Mouse (Mus musculus) liver, postnatal 0 days (tissue): ENCODE results near the gene Meiob. TPM values are rescaled to one million over a fixed set of nuclear protein-coding genes. Genes with fewer than 3 reads are reported as not detected.

Experiments
- ATAC-seq: fragments of 200-750 bp; cut with Nextera tagmentation; 2 replicates; pipeline ENCODE4 v1.8.0; 2017; ENCODE audit warnings: mild to moderate bottlenecking, moderate library complexity
- DNase-seq: peaks from one replicate; pipeline ENCODE4 v3.0.0-alpha.2; 2016
- H3K27ac ChIP-seq: fragments of 300-500 bp; sonication (generic); 2 replicates; pipeline ENCODE4 v1.5.1; 2014; ENCODE audit warnings: antibody characterized with exemption, moderate library complexity, mild to moderate bottlenecking, low read depth
- H3K27me3 ChIP-seq: fragments of 300-500 bp; sonication (generic); 2 replicates; pipeline ENCODE4 v1.6.1; 2014; ENCODE audit warnings: low read length, control low read depth, mixed read lengths; ENCODE audit not compliant: insufficient read depth
- H3K36me3 ChIP-seq: fragments of 300-500 bp; sonication (generic); replicated peaks from 2 replicates; pipeline ENCODE4 v1.6.1; 2014; ENCODE audit warnings: mild to moderate bottlenecking, control low read depth, low read length, moderate library complexity, mixed read lengths; ENCODE audit not compliant: insufficient read depth
- H3K4me1 ChIP-seq: fragments of 300-500 bp; sonication (generic); 2 replicates; pipeline ENCODE4 v1.6.1; 2014; ENCODE audit warnings: antibody characterized with exemption, mild to moderate bottlenecking, control low read depth; ENCODE audit not compliant: insufficient read depth
- H3K4me2 ChIP-seq: fragments of 300-500 bp; sonication (generic); 2 replicates; pipeline ENCODE4 v1.6.1; 2014; ENCODE audit warnings: low read depth, mild to moderate bottlenecking, low read length, moderate library complexity, mixed read lengths
- H3K4me3 ChIP-seq: fragments of 300-500 bp; sonication (generic); 2 replicates; pipeline ENCODE4 v1.5.1; 2014; ENCODE audit warnings: low read depth, low read length
- H3K9ac ChIP-seq: fragments of 300-500 bp; sonication (generic); replicated peaks from 2 replicates; pipeline ENCODE4 v1.6.1; 2014; ENCODE audit warnings: mild to moderate bottlenecking, moderate library complexity
- H3K9me3 ChIP-seq: fragments of 300-500 bp; sonication (generic); 2 replicates; pipeline ENCODE4 v1.6.1; 2016; ENCODE audit warnings: mild to moderate bottlenecking, control low read depth, low read length, mixed read lengths
- CTCF ChIP-seq: sonication (generic); IDR thresholded peaks from 2 replicates; pipeline ENCODE4 v1.5.1; 2016; ENCODE audit warnings: antibody characterized with exemption, low read depth
- EP300 ChIP-seq: IDR thresholded peaks from 2 replicates; pipeline ENCODE4 v1.6.1; 2016; ENCODE audit warnings: antibody characterized with exemption, low read depth, mild to moderate bottlenecking
- WGBS: fragments of 180-500 bp; shearing (Covaris S2); extraction: QIAGEN DNeasy Blood & Tissue Kit; methylation state at CpG from one replicate; pipeline ENCODE4 v1.1.7; 2014; ENCODE audit not compliant: insufficient replicate concordance; 5-methylcytosine and 5-hydroxymethylcytosine counted together
- polyA plus RNA-seq: library from polyadenylated mRNA; unstranded; fragments of >200 nt; fragmentation: Nextera tagmentation; extraction: Ambion mirVana; gene quantifications from 2 replicates; pipeline ENCODE4 v1.2.1, GENCODE M21; 2015

Gene Meiob
- polyA plus RNA-seq, 1 experiment from 2014 or later = 0.97 TPM

DNA sequence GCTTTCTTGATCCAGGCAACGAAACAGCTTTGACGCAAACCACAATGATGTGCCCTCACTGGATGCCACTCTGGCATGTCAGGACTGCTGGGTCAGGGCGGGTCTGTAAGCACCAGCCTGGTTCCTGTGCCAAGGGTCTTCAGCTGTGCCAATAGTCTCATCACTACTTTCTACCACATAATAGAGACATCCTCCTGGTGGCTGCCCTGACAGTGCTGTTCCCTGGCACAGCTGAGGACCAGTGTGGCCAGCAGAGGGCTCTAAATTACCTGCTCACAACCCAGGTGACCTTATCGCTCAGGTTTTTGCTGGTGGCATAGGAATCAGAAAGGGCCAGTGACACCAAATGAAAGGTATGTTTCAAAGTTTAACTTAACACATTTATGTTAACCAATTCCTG lies 37.0 kb downstream of the Meiob start:
- TF ChIP-seq EP300 (no peak), CTCF (peak; percentile 83)
- H3K36me3 ChIP-seq = no peaks in the 10 kb centered on the region
- H3K9ac ChIP-seq = no peak overlapping the region
- H3K27ac ChIP-seq = no peak overlapping the region
- no peak overlapping the region for H3K4me2 ChIP-seq
- no peaks in the 10 kb centered on the region for H3K9me3 ChIP-seq
- peak; percentile 80 for ATAC-seq
- H3K4me3 ChIP-seq = no peak overlapping the region
- DNase-seq = peak; percentile 64
- no peaks in the 10 kb centered on the region for H3K27me3 ChIP-seq
- H3K4me1 ChIP-seq = 0 out of 2 replicates have a peak, but pooled peaks cover 2% of the 10 kb centered on the region
- WGBS = 58% methylated on average over 4 of the region's 4 CpGs

DNA sequence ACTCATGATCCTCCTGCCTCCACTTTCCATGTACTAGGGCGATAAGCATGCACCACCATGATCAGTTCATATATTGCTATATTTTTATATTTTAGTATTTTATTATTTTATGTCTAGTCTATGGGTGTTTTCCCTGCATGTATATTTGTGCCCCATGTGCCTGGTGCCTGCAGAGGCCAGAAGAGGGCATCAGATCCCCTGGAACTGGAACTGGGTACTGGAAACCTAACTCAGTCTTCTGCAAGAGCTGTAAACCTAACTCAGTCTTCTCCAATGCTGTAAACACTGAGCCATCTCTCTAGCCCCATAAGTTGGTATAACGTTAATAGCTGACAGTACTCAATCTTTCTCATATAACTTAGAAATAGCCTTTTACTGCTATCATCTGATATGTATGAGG lies 38.5 kb downstream of the Meiob start:
- 59% methylated on average over 2 of the region's 2 CpGs for whole genome bisulfite sequencing
- Histone ChIP-seq H3K27me3 (no peaks in the 10 kb centered on the region), H3K9me3 (no peaks in the 10 kb centered on the region), H3K4me3 (no peak overlapping the region), H3K36me3 (no peaks in the 10 kb centered on the region), H3K27ac (no peak overlapping the region), H3K9ac (no peak overlapping the region), H3K4me2 (no peak overlapping the region), H3K4me1 (0 out of 2 replicates have a peak, but pooled peaks cover 5% of the 10 kb centered on the region)
- DNase-seq = no peak
- no peak for ATAC-seq
- TF ChIP-seq EP300 (no peak), CTCF (peak; percentile 70)

DNA sequence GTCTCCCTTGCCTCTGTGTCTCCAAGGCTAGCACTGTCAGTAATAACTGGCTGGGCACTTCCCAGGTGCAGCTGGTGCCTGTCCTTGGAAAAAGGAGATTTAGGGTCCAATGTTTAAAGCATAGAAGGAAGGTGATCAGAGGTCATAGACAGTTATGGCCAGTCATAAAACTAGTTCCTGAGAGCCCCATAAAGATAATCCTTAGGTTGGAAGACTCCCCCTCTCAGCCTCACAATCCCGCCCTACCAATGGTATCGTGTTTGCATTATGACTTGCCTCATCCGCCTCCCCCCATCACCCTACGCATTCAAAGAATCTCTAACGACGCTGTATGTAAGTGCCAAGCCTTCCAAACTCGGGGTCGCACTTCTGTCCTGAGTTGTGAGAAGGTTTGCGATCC lies 40.4 kb downstream of the Meiob start:
- Histone ChIP-seq H3K9me3 (no peaks in the 10 kb centered on the region), H3K4me1 (peaks cover 9% of the 10 kb centered on the region; the same call in 1 of the 2 replicates), H3K36me3 (no peaks in the 10 kb centered on the region), H3K9ac (no peak overlapping the region), H3K27me3 (no peaks in the 10 kb centered on the region), H3K27ac (no peak overlapping the region), H3K4me3 (no peak overlapping the region), H3K4me2 (no peak overlapping the region)
- ATAC-seq (no peak), DNase-seq (no peak)
- TF ChIP-seq CTCF (no peak), EP300 (no peak)
- WGBS = 61% methylated on average over 9 of the region's 9 CpGs

DNA sequence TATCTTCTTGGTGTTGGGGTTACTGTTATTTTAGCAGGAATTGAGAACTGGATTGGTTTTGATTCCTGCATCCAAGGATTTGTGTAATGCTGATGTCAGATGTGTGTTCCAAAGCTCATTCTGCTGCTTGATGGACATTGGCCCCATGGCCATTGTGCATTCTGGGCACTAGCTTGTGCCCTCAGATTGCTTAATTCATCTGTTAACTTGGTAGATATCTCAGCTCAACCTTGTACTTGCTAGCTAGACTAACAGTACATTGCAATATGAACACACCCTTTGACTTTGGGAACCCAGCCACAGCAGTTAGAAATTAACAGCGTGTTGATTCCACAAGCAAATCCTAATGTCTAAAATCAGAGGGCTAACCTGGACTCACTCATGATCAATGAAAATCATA lies 43.3 kb downstream of the Meiob start:
- H3K27me3 ChIP-seq = no peaks in the 10 kb centered on the region
- peak; percentile 10 for ATAC-seq
- H3K4me3 ChIP-seq = peak overlapping the region; percentile 95
- no peak overlapping the region for H3K9ac ChIP-seq
- peak overlapping the region; percentile 68 for H3K27ac ChIP-seq
- peaks cover under 1% of the 10 kb centered on the region; the same call in 1 of the 2 replicates for H3K36me3 ChIP-seq
- peak overlapping the region; percentile 84 for H3K4me2 ChIP-seq
- no peak for TF ChIP-seq CTCF
- TF ChIP-seq EP300 = peak; percentile 82
- 76% methylated on average over 1 of the region's 1 CpGs for WGBS
- no peaks in the 10 kb centered on the region for H3K9me3 ChIP-seq
- peaks cover 22% of the 10 kb centered on the region for H3K4me1 ChIP-seq
- DNase-seq = peak; percentile 48

DNA sequence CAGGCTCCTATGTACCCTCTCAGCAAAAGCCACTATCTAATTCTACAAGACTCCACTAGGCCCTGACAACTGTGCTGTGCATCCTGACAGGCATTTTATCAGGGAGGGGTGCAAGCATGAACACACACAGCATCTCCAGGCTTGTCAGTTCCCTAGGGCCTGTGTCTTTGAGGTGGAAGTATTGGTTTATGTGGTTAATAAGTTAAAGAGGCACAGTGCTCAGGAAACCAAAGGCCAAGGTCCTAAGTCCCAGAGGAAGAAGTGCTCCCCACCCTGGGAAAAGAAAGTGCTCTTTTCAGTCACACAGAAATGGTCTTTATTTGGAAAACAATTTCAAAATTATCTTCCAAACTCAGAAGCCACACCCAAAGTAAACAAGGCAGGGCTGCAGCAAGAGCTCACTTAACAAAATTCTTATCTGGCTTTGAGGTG lies 44.5 kb downstream of the Meiob start:
- H3K27me3 ChIP-seq = no peaks in the 10 kb centered on the region
- TF ChIP-seq EP300 = peak; percentile 68; the same call in 1 of the 2 replicates
- peak; percentile 14; the same call in 1 of the 2 replicates for TF ChIP-seq CTCF
- DNase-seq = peak; percentile 39
- H3K4me1 ChIP-seq = peaks cover 22% of the 10 kb centered on the region
- peak overlapping the region; percentile 95 for H3K4me3 ChIP-seq
- H3K9me3 ChIP-seq = no peaks in the 10 kb centered on the region
- H3K36me3 ChIP-seq = peaks cover 11% of the 10 kb centered on the region
- peak overlapping the region; percentile 89 for H3K9ac ChIP-seq
- H3K4me2 ChIP-seq = peak overlapping the region; percentile 84
- ATAC-seq = no peak
- H3K27ac ChIP-seq = peak overlapping the region; percentile 97

DNA sequence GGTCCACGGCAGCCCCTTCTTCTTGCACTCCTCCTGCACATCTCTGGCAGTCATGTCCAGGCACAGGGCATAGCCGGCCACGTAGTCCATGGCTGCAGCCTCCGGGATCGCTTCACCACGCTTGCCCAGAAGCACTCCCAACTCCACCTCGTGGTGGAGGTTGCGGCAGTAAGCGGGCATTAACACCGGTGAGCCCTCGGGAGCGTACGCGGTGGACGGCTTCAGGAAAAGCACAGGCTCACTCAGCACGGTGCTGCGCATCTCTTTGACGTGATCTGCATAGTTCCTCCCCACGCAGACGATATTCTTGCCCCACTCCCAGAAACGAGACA lies 45.6 kb downstream of the Meiob start:
- H3K9ac ChIP-seq = peak overlapping the region; percentile 89
- TF ChIP-seq EP300 (no peak), CTCF (peak; percentile 58)
- peak overlapping the region; percentile 84 for H3K4me2 ChIP-seq
- ATAC-seq (peak; percentile 30), DNase-seq (no peak)
- H3K27me3 ChIP-seq = no peaks in the 10 kb centered on the region
- peak overlapping the region; percentile 97 for H3K27ac ChIP-seq
- H3K4me3 ChIP-seq = peak overlapping the region; percentile 95
- under 1% methylated on average over 21 of the region's 21 CpGs for WGBS
- peaks cover 20% of the 10 kb centered on the region for H3K36me3 ChIP-seq
- H3K4me1 ChIP-seq = peaks cover 22% of the 10 kb centered on the region
- H3K9me3 ChIP-seq = no peaks in the 10 kb centered on the region
